Mouse (Mus musculus): Measurements from ENCODE around the gene Fezf2.
A peak's percentile ranks its signal among the peaks of the same experiment; 100 is the strongest.

Fezf2 gene

DNA sequence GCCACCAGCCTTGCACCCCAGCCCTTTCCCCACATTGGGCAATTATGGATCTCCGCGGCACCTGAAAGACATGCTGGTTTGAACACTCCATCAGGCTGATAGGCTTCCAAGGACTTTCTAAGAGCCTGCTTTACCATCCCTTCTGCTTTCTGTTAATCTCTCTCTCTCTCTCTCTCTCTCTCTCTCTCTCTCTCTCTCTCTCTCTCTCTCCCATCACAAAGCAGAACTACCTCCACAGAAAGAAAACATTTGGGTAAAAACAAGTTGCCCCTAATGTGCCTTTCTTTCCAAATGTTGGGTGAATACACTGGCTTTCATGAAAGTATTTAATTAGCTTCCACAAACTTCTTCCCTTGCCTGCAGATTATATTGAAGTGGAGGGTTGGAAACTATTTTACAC is at the start of gene Fezf2:
Fezf2 (minus strand) TSS at position 101 of the 400 bp plus-strand sequence.
- DNase-seq (ENCODE audit: low spot score) = no peak

DNA sequence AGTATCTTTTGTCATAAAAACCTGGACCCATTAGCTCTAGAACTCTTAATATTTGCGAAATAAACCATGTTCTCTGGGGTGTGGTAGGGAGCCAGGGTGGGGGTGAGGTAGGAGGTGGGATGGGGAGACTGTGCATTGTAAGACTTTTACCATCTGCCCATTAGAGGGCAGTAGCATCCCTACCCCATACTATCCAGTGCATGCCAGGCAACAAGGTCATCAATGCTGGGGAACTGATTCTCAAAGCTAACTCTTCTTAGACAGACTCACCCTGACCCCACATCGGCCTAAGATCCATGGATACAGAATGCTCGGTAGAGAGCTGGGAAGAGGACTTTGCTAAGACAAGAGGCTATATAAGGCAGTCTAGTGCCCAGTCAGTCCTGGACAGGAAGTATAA is 49.6 kb upstream of the Fezf2 start:
- no peak for DNase-seq (ENCODE audit: low spot score)

DNA sequence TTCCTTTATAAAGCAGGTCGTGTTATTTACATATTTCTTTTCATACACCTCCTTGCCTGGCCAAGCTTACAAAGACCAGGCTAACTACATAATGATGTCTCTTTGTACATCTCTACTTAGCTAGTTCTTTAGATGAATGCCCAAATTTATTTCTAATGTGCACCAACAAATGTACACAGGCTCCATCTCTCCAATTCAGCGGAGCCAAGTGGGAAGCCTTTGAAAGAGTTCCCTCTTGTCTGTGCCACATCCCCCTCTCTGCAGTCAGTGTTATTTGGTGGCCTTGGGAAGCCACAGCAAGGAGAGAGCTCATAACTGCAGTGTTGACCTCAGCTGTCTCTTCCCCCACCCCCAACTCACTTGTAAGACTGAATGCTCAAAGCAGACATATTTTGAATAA is 46.3 kb upstream of the Fezf2 start:
- no peak for DNase-seq (ENCODE audit: low spot score)

DNA sequence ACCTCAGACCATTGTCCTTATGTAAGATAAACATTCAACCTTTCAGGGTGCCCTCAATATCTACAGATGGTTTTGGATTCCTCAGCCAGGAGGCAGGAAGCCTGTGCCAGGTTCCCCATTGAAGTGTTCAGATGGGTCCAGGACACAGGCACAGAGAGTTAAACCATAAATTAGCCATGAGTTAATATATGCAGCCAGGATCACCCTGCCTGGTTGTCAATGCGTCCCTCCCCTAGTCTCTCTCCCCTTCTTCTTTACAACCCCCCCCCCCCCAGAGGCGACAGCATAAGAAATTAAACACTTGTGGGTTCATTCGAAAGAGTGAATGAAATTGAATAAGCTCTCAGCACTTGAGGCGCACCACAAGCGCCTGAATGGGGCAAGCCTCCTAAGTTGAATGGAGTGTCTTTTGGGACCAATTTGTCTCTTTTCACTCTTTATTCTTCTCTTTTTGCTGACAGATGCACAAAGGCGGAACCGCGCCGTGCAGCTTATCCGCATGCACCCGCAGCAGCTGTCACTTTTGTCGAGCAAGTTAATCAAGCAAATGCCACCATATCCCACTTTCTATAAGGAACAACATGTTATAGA is 45.4 kb upstream of the Fezf2 start:
- DNase-seq (ENCODE audit: low spot score) = no peak

DNA sequence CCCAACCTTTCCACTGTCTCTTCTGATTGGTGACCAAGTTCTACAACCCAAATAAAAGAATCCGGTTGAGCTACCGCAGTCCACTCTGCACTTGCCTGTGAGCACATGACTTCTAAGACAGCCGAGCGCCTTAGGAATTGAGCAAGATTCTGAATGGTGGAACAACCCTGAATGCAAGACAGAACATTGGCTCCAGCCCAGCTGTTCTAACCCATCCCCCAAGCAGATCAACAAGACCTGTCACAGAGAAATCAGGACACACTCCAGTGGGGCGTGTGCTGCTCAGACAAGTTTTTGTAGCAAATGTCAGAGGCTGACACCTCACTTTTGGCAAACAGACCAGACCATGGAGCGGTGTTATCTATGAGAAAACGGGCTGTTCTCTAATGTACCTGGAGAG is 43.2 kb upstream of the Fezf2 start:
- DNase-seq (ENCODE audit: low spot score) = peak; percentile 14

DNA sequence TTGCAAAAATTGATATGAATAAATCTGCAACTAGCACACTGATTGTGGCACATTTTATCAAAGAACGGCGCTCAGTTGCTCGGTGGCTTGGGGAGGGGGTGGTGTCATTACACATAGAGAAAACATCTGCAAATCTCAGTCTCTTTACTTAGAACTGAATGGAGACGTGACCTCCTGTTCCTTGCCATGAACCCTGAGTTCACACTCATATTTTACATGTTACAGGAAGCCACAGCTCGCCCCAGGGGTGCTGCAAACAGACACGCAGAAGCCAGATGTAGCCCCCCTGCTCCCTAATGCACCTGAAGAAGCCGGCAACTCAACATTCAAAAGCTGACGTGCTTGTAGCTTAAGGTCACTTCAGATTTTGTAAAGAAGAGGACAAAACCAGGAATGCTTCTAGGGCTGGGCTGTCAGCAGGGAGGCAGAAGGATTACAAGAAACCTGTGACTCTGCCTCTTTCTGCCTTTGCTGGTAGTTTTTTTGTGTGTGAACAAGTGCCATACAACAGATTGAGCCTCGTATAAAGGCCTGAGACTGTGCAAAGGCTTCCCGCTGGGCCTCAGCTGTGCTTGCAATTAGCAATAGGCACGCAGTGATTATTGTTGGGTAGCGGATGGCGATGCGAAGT is 40.9 kb upstream of the Fezf2 start:
- DNase-seq (ENCODE audit: low spot score) = no peak

DNA sequence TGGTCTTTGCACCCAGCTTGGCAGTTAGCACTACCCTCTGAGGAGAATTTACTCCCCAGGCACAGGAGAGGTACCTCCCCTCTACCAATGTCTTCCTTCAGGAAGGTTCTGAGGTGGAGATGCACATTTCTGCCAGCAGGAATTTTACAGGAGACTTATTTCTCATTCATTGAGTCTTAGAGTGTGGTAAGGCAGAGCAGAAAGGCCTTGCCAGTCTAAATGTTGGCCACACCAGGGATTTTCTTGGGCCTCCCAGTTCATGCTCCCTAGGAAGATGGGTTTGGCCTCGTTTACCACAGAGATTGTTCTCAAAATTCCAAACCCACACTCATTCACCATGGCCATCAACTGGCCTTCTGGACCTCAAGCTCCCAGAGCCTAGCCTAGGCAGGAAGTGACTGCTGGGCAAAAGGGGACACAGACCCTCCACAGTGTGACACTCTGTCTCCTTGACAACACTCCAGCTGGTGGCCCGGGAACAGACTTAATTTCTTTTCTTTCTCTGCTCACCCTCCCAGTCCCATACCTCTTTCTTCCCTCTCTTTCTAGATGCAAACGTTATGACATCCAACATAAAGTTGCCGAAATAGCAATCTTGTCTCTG is 40.3 kb upstream of the Fezf2 start:
- no peak for DNase-seq (ENCODE audit: low spot score)

DNA sequence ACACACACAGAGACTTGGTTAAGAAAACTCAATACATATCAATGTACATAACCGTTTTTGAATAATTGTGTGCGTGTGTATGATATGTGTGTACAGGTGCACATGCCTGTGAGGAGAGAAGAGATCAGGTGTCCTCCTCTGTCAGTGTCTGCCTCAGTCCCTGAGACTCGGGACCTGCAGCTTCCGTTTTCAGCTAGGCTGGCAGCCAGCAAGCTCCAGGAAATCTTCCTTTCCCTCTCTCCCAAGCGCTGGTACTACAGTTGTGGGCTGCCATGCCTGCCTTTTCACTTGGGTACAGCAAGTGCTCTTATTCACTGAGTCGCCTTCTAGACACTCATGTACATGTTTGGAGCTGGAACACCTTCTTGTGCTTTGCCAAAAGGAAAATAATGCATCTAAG is 39.2 kb upstream of the Fezf2 start:
- DNase-seq (ENCODE audit: low spot score) = no peak

DNA sequence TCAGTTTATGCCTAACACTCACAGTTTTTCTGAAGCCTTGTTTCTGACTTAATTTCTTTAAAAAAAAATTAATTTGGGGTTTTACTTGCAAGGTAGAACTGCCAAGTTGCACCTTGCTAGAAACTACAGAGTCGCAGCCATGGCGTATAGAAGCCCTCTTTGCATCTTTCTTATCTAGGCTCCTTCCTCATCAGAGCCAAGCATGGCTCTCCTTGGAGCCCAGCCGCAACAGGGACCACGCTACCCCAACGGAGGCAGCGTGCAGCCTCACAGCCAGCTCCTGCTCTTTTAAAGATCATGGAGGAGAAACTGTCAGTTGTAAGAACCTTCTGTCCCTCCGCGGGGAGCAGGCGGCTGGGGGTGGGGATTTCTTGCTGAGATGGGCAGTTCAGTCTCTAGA is 29.9 kb upstream of the Fezf2 start:
- DNase-seq (ENCODE audit: low spot score) = no peak

DNA sequence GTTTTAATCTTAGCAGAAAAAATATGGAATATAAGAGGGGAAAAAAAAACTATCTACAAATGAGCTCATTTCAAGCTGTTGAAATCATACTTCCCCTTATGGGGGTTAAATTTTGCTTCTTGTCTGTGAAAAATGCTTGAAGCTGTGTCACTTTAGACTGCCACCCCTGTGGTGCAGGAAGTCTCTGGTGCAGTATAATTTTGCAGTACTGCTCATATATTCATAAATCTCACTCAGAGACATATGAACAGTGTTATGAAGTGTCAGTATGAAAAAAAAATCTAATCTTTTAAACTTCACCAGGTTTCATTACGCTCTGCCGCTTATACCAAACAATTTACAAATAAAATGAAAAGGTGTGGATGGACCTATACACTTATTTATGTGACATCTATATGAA is 29.3 kb upstream of the Fezf2 start:
- DNase-seq (ENCODE audit: low spot score) = no peak

DNA sequence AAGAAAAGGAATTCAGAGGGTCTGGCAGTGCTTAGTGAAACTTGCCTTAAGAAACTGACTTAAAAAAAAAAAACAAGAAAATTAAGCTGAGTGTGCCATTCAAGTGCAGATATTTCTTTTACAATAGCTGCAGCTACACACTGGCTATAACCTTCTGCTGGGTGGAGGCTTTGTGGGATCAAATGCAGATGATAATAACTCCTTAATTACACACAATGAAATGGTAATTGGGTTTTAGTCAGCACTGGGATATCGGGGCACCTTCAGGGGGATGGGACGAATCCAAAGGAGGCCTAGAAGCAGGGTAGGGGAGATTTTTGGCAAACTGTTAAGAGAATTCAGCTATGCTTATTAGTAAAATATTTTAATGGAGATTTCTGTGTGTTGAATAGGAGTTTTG is 27.5 kb upstream of the Fezf2 start:
- no peak for DNase-seq (ENCODE audit: low spot score)

DNA sequence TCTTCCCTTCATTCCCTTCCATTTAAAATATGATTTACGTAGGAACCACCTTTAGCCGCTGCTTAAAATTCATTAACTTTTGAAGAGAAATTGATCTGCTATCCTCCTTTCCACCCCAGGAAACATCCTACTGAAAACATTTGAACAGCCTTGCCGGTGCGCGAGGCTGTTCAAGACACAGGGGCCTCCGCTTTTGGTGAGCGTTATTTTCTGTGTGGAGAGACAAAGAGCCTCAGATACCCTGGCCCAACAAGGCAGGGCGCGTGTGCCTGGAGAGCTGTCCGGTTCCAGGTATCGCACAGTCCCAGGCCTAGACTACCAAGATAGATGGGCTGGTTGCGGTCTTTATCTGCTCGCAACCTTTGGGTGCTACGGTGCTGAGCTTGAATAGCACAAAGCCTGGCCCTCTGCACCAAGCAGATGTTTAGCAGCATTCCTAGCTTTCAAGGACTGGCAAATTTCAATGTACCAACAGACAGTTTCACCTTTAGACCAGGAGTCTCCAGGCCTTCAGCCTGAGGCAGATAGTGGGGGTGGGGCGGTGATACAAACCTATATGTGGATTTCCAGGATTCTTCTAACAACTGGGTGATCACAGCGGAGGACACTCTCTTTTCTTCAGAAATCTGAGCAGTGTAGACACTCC is 2.4 kb upstream of the Fezf2 start:
- no peak for DNase-seq (ENCODE audit: low spot score)

DNA sequence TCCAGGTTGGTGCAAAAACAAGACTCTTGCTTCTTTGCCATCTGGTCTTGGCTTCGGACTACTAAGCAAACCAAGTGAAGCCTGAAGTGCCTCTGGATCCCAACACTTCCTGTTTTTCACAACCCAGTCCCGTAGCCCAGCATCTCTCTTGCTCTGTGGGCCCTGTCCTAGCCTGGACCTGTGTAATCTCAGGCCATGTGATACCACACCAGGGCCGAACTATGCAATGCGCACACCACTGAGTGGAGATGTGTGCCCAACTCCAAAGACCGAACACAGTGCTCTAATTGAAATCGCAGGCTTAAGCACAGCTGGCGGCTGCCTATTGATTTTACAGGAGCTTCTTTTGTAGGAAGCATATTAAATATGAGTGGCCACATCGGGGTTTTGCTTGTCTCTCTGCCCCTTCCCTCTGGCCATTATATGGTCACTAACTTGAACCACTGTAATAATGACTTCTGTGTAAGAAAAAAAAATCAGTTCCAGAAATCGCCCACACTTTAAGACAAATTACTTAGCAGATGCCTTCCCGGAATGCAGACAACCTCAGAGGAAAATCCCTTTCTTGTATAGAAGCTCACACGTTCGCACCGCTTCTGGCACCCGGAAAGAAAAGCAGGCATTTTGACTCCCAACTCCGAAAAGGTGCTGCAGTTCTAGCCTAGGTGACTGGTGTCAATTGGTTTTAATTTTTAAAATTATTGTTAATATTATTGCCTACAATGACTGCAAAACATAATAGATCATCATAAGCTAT is 1.5 kb upstream of the Fezf2 start:
- no peak for DNase-seq (ENCODE audit: low spot score)

DNA sequence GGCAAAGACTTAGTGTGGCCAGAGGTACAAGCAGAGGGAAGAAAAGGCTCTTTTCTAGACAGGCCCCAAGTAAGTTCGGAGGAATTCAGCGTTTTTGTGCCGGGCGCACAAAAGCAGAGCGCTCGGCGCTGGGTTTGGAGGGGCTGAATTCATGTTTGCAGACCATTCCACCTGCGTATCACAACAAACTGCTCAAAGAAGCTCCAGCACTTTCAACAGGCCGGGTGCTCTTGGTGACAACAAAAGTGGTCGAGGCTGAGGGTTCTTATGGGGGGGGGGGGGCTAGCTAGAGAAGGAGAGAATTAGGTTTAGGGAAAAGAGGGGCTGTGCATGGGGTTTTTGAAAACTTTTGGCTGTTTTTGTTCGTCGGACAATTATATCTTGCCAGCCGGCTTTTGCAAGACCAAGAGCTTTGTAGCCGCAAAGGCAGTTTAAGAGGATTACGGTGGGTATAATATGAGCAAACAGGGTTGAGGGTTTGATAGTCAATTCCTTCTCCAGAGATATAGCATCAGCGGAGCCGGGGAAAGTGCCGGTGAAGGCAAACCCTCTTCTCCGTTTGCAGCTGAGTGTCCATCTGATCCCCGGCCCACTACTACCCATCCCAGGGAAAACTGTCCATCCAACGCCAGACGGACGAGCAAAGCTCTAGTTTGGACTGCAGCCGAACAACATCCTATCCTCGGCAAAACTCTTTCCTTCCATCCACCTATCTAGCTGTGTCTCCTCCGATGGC is 956 bp downstream of the Fezf2 start:
- DNase-seq (ENCODE audit: low spot score) = no peak

DNA sequence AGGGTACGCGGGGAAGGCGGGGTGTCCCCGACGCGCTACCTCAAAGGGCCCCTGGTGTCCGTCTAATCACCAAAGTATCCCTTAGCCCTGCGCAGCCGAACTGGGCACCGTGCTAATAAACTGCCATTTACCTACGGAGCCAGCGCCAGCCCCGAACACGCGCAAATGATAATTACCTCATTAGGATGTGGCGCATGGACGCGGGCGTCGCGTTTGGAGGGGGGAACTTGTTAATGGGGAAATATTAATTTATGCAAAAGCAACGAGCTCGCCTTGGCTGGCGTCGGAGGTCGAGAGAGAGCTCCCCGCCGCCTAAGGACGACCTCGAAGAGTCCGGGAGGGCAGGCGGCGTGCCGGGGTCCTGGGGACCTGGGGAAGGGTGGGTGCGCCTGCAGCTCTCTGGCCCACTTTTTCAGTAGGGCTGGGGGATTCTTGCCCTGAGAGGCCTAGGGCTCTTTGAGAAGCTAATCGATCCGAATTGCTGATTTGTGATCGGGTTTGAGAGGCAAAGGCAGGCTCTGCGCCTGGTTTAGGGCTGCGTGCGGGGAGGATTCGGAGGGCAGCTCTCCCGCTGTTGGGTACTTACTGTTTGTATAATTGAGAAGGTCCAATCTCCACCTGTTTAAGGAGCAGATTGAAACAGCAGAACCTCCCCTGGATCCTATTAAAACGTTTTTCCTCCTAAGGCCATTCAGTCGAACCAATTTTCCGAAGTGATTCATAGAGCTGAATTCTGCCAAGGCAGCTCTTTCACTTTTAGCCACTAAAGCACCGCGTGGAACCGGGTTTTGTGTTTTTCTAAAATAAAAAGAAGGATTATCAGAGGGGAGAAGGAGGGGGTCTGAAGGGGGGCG is 1.8 kb downstream of the Fezf2 start:
- no peak for DNase-seq (ENCODE audit: low spot score)

DNA sequence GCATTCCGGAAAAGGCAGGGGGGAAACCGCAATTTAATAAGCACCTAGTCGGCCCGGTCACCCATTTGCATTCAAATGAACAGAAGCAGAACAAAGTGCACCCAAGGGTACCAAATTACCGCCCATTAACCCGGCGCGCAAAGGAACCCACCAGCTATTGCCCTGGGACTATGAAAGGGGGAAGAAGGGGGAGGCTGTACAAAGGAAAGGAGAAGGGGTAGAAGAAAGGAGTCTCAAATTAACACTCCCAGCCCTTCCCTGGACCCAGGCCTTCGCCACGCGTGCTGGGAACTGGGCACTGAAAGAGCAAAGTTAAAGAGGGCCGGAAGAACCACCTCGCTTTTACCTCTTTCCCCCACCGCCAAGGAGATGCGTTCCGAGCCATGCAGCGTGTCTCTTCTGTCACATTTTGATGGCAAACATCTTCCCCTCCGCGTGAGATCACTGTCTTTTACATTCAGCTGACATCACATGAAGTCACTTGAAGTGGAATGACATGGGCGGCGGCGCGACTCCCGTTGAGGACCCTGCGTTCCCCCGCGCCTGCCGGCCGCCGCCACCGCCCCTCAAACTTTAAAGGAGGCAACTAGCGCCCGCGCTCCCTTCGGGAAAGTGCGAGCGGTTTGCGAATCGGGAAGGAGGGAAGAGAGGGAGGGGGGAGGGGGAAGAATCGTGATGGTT is 2.6 kb downstream of the Fezf2 start:
- no peak for DNase-seq (ENCODE audit: low spot score)

DNA sequence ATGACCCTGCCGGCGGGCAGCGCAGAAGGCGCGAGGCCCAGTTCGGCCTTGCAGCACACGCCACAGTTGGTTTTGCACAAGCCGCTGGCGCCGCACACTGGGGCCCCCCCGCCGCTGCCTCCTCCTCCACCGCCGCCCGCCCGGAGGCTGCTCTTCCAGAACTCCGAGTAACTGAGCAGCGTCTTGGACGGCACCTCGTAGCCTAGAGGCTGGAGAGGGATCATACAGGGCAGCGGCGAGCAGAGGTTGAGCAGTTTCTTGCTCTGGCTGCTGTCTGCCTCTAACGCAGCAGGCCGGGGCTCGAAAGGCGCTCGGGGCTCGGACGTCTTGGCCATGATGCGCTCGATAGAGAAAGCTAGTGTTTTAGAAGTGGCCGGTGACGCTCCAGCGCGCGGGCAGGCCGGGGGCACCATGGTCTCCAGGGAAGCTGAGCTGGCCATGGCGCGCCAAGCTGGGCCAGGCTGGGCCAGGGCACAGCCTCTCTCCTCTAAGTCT is 3.2 kb downstream of the Fezf2 start:
- no peak for DNase-seq (ENCODE audit: low spot score)

DNA sequence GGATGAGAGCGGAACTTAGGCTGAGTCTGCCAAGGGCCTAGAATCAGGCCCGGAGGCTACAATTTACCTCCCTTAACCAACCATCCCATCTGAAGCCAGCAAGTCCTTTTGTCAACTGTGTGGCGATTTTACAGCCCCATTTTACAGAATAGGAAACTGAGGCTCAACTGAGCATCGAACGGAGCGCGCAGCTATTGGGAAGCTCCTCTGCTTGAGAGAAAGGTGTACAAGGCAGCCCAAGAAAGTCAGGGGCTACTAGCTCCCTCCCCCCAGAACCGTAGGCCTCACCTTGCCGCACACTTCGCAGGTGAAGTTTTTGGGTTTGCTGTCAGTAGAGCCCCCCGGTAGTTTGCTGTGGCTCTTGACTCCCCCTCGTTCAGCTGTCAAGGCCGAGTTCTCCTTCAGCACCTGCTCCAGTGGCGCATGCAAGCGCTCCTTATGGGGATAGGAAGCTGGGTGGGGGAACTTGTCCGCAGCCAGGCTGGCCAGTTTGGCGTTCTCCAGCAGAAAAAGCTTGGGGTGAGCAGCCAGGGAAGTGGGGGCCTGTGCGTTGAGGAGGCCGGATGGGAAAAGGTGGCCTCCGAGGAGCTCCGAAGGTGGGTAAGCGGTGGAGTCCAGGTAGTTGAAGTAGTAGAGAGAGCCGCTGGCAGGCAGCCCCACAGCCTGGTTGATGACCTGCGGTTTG is 3.8 kb downstream of the Fezf2 start:
- no peak for DNase-seq (ENCODE audit: low spot score)

DNA sequence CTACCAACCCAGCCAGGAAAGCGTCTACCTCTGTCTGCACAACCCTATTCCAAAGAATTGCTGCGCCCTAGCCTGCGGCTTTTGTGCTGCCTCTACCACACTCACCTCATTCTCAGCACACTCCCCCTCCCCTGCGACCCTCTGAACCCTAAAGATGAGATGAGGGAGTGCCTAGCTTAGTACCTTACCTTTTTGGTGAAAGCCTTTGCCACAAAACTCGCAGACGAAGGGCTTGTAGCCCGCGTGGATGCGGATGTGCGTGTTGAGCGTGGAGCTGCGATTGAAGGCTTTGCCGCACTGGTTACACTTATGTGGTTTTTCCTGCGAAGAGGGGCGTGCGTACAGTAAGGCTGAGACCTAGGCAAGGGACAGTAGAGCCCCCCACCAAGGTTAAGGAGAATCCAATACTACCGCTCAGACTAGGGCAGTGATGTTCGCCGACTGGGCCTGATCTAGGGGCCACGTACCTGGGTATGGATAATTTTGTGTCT is 4.5 kb downstream of the Fezf2 start:
- DNase-seq (ENCODE audit: low spot score) = no peak
